Mouse (Mus musculus): Measurements from ENCODE around the gene Wnt4.

Gene Wnt4

DNA sequence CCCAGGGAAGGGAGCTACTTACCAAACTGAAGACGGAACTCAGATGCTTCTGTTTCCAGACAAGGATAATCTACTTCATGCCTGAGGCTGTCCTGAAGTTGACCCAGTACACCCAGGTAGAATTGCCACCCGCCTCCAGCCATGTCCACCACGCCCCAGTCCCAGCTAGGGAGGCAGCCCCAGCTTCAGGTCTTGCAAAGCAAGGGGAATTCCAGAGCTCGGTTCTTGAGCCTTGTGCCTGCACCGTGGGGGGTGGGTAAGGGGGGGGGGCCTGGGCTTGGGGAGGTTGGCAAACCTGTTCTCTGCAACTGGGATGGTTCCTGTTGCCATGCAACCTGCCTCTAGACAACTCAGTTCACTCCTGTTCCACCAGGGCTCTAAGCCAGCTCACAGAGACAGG is 2.1 kb downstream of the Wnt4 start:
- DNase-seq (ENCODE audit: low read depth, low spot score) = no peak

DNA sequence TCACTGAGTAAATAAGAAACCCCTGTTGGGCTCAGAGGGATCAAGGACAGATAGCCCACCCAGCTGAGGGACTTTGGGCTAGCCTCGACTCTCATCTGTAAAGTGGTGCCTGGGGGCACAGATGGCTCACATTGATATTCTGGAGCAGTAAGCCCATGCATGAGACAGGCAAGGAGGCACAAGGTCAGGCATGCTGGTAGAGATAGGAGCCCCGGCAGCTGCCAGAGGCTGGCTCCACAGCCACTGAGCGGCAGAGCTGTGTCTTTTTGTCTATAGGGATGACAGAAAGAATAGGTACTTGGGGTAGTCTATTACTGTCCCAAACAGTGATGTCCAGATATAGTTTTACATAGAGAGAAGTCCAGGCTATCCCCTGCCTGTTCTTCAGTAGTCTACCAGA is 4.0 kb downstream of the Wnt4 start:
- no peak for DNase-seq (ENCODE audit: low read depth, low spot score)

DNA sequence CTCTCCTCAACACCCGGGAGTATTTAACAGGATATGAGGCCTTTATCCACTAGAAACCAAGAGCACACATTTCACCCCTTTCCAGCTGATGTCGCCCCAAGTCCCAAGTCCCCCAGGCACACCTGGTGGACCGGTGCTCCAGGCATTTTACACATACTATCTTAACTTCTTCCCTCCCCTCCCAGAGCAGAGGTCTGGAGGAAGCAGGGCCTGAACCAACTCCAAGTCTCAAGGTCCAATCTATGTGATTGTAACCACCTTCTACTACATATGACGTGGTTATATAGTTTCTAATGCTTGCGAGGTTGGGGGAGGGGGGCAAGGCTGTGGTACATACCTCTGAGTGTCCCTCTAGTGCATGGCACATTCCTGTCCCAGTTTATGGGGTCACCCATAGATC is 4.8 kb downstream of the Wnt4 start:
- DNase-seq (ENCODE audit: low read depth, low spot score) = no peak

DNA sequence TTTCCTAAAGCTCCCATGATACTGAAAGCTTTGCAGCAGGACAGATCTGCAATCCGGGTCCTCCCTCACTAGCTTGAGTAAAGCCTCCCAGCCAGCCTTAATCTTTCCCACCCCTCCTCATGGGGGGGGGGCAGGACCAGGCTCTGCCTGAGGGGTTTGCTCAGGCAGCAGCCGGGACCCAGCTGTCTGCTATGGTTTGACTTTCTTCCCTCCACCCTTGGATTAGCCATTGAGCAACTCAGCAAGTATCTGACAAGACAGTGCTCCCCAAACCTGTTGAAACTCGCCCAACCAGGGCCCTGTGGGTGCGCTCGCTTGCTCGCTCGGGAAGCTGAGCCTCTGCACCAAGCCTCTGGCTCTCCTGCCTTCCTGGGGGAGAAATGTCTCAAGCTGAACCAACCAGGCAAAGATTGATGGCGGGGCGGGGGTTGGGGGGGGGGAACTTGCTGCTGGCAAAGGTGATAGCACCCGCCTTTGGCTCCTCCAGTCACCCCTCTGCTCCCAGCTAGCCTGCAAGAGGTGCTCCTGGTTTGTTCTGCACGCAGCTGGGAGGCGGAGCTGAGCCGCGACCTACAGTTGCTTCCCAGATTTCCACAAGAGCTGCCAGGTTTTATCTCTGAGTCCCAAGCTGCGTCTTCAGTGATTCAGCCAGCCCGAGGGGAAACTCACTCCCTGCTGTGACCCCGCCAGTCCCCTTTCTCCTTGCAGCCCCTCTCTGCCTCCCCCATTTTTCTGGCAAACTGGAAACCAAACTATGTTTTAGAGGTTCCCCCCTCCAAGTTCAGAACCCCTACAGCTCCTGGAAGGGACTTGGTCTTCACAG is 5.5 kb downstream of the Wnt4 start:
- DNase-seq (ENCODE audit: low read depth, low spot score) = no peak

DNA sequence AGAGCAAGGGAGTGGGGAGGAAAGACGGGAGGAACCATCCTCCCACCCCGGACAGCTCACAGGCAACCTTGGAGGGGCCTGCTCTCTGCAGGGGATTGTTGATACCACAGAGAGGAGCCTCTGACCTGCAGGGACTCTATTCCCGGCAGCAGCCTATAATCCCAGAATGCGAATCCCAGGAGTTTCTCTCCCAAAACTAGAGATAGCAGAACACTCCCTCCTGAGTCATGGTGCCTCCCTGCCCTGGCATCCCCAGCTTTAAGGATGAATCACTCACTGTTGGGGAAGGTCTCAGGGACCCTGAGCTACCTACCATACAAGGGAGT is 6.1 kb downstream of the Wnt4 start:
- DNase-seq (ENCODE audit: low read depth, low spot score) = no peak

DNA sequence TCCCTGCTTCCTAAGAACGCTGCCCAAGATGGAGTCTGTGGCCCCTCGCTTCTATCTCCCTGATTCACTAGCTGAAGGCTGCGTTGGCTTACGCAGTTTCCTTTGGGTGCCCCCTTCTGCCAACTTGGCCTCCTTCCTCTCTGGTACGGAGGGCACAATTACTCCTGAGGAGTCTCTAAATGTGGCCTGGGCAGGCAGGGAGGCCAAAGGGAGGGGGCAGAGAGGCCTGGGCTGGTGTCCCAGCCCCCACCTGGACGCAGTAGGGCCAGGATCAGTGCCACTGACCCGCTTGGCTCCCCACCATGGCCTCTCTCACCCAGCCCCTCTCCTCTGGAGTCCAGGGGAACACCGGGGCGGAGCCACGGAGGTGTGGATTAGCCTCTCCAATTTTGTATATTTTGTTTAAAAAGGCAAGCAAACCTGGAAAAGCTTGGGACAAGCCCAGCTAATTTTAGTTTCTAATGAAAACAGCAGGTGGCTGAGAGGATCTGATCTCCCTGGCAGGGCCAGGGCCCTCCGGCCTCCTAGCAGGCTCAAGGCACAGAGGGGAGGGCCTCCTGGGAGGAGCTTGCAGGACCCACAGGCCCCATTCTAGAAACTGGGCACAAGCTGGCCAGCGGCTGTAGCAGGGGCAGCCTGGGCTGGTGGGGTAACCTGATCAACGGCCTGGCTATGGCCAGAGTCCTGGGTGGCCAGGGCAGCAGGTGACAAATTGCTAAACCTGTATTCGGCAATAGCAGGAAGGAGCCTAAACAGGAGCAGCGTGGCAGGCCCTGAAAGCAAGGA is 8.8 kb downstream of the Wnt4 start:
- no peak for DNase-seq (ENCODE audit: low read depth, low spot score)

DNA sequence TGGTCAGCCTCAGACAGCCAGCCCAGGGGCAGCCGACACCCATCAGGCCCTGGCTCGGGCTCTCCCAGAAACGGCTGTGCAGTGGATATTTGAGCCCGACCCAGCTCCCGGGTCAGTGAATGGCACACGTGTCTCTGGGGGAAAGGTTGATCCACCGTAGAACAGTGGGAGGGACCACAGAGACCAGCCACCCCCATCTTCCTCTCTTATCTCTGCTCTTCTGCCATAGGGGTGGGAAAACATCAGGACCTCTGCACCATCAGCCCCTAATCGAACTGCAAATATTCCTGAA is 9.3 kb downstream of the Wnt4 start:
- DNase-seq (ENCODE audit: low read depth, low spot score) = no peak

DNA sequence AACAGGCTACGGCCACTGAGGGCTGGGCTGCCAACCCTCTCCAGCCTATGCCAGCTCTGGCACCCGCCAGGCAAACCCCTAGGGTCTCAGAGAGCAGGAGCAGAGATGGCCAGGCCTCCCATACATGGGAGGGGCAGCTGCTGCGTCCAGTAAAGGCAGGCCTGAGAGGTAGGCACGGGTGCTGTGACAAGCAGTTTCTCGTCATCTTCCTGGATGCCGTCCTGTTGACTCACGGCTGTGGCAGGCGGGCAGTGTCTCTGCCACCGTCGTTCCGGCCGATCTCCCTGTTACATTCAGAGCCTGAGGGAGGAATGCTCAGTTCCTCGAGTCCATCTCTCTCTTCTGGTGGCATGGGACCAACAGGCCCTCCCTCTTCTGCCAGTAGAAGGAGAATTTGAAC is 9.9 kb downstream of the Wnt4 start:
- DNase-seq (ENCODE audit: low read depth, low spot score) = no peak

DNA sequence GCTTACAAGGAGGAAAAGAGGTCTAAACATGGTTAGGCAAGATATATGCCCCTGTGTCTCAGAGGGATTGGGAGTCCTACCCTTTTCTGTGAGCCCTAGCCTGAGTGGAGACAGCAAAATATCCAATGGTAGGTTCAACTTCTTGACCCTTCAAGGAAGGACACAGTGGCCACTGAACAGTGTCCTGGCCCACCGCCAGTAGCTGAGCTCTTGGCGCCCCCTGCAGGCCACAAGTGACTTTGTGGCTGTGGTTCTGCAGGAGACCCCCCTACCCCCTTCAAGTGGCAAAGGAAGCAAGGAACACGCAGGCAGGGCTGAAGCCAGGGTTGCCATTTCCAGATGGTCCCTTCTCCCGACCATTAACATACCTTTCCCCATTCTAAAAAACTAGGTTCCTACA is 10.5 kb downstream of the Wnt4 start:
- no peak for DNase-seq (ENCODE audit: low read depth, low spot score)

DNA sequence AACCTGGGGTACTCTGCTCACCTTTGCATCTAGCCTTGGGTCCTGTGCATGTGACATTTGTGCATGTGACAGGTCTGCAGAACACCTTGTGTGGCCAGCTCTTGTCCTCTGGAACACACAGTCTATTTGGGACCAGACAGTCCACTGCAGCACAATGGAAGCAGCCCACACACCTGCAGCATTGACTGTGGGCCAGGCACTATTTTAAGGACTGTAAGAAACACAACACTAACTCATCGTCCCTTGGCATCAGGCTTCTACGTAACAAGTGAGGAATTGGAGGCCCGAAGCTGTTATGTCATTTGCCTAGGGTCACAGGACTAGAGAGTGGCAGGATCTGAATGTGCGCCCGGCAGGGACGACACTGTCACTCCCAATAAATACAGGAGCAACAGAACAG is 12.4 kb downstream of the Wnt4 start:
- no peak for DNase-seq (ENCODE audit: low read depth, low spot score)

DNA sequence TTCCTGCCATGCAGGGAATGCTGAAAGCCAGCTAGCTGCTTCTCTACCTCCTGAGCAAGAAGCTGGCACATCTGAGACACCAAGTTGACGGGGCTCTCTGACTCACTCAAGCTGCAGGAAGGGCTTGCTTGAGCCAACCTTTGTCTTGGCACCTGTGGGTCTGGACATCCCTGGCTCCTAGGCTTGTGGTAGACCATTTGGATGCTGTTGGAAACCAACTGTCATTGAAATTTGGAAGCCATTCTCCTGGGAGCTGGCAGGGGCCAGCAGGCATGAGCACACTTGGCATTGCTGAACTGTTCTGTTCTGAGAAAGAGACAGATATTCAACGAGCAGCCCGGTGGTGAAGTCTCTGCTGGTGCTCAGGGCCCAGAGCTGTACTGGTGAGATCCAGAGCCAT is 13.0 kb downstream of the Wnt4 start:
- DNase-seq (ENCODE audit: low read depth, low spot score) = no peak

DNA sequence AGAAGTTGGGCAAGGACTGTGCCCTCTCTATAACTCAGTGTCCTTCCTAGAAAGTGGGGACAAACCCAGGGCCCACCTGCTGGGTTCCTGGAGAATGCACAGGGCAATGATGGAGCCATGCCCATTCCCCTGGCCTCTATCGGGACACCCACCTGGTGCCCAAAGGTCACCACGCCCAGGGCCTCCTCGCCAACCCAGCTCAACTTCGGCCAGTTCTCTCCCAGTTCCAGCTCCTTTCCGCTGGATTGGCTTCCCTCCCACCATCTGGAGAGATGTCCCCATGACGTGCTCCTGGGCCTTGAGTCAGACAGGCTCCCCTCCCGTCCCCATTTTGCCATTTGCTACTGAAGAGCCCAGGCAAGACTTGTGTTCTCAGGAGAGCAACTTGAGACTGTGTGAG is 15.3 kb downstream of the Wnt4 start:
- DNase-seq (ENCODE audit: low read depth, low spot score) = no peak

DNA sequence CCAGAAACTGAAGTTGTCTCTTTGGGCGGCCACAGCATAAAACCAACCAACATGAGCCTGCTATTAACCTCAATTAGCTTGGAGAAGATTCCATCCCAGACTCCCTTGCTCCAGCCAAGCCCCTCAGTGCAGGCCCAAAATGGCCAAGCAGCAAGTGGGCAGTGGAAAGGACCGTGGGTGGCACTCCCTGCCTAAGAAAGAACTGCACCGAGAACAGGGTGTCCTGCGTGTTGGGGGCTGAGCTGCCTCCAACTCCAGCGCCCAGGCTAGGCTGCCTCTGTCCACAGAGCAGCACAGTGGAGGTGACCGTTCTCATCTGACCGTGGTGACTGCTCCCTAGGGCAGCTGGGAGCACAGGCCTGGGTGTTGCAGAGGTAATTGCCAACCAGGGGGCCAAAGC is 16.7 kb downstream of the Wnt4 start:
- no peak for DNase-seq (ENCODE audit: low read depth, low spot score)

DNA sequence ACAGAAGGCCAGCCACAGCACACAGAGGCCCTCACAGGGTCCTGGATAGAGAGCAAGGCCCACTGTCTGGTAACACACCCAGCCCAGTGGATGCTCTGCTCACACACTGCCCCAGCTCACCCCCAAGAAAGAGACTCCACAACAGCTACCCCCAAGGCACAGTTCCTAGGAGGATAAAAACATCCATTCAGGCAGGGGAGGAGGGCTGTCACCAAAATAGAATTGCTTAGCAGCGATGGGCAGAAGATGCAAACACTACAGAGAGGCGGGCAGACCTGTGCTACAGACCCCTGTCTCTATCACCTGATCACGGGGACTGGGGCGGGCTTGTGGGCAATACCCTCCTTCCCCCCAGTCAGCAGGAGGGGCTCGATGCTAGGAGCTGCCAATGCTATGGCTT is 17.2 kb downstream of the Wnt4 start:
- DNase-seq (ENCODE audit: low read depth, low spot score) = no peak

DNA sequence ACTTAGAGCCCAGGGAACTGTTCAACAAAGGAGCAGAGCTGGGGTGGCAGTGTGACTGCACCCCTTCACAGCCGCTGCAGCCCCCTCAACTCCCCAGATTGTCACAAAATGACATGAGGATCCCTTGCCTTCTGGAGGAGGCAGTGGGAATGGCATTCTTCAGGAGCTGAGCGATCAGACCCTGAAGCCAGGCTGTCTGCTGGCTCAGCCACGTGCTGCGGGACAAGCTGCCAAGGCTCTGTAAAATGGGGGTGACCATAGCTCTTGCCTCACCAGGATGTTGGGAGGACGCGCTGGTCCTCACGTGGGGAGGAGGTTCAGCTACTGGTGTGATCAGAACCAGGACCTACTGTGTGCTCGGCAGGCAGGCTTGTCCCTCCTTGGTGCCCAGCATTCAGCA is 17.7 kb downstream of the Wnt4 start:
- peak; percentile 65 for DNase-seq (ENCODE audit: low read depth, low spot score)

DNA sequence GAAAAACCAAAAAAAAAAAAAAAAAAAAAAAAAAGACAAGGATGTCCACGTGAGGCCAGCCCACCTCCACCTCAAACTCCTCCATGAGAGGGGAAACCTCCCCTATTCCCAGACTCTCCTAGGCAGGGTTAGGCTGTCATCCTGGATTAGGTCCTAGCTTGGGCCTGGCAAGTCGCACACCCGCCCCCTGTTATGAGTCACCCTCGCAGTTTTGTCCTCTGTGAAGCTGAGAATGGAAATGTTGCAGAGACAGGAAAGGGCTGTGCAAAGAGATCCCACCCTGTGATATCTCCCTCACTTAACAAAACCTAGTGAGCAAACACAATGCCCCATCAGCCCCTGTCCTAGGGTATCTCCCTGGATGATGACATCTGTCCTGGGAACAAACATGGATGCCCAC is 20.3 kb downstream of the Wnt4 start:
- DNase-seq (ENCODE audit: low read depth, low spot score) = peak; percentile 62

DNA sequence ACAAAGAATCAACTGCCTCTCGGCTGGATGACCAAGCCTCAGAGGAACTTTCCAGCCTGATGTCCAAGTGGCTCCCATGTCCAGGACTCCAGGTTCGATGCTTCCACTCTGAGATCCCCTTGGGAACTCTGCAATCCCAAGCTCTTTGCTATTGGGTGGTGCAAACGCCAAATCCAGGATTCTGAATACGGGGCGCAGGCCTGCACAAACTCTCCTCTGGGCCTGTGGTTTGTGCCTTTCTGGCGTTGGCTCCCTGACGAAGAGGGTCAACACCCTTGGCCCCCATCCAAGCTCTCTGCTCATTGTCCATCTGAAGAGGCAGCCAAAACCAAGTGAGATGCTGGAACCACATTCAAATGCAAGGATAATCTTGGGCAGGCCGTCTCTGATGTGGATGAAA is 21.1 kb downstream of the Wnt4 start:
- DNase-seq (ENCODE audit: low read depth, low spot score) = no peak

DNA sequence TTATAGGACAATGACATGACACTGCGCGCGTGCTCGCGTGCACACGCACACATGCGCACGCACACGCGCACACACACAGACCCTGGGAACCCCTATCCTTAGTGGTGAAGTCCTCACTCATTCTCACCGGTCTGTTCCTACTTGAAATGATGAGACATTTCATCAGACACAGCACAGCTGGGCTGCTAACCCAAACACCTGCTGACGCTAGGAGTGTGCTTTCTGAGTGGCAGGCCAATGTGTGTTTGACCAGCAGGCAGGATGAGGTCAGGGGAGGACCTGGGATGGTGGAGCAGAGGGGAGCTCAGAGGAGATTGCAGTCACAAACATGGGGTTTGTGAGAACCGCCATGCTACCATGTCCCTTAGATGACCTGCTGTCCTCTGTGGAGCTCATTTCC is 22.9 kb downstream of the Wnt4 start:
- DNase-seq (ENCODE audit: low read depth, low spot score) = no peak

DNA sequence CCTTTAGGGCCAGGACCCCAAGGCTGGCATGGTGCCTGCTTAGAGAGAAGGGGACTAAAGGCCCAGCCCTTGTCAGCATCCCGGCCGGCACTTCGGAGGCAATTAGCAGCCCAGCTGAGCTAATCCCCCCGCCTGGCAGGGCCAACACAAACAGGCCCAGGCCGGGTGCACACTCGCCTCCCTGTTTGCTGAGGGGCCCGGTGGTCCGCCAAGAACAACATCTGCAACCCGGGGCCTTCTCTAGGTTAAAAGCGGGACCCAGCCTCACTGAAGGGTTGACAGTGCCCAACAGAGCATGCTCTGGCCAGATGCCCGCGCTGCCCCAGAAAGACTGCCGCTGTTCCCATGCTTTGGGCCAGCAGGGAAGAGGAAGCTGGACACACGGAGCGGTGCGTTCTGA is 24.3 kb downstream of the Wnt4 start:
- no peak for DNase-seq (ENCODE audit: low read depth, low spot score)

DNA sequence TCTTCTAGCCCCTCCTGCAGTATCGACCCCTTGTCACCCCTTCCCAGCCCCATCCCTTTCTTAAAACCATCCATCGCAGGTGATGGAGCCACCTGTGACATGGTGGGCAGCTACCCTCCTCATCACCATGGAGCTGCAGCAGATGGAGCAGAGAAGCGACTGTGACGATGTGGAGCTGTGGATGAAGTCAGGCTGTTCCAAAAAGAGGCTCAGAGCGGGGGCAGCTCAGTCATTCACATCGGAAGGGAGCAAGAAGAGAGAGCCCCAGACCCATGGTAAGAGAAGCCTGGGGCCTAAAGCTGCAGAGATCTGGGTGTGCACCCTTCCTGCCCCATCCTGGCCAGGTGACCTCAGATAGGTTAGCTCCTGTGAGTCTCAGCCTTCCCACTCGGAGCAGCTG is 26.8 kb downstream of the Wnt4 start:
- no peak for DNase-seq (ENCODE audit: low read depth, low spot score)

DNA sequence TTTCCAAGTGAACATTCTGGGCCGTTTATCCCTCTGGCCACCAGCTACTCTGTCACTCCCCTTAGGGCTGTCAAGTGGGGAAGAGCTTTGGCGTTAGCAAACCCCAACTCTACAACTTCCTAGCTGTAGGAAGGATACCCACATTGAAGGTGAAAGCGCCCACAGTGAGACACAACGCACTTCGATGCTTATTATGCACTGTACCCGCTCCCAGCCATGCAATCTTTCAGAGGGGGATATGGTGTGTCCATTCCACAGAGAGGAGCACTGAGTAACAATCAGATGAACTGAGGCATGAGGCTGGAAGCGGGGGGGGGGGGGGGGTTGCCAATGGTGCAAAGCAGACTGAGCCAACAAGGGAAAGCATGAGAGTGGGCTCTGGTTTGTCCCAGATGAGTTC is 27.8 kb downstream of the Wnt4 start:
- DNase-seq (ENCODE audit: low read depth, low spot score) = no peak

DNA sequence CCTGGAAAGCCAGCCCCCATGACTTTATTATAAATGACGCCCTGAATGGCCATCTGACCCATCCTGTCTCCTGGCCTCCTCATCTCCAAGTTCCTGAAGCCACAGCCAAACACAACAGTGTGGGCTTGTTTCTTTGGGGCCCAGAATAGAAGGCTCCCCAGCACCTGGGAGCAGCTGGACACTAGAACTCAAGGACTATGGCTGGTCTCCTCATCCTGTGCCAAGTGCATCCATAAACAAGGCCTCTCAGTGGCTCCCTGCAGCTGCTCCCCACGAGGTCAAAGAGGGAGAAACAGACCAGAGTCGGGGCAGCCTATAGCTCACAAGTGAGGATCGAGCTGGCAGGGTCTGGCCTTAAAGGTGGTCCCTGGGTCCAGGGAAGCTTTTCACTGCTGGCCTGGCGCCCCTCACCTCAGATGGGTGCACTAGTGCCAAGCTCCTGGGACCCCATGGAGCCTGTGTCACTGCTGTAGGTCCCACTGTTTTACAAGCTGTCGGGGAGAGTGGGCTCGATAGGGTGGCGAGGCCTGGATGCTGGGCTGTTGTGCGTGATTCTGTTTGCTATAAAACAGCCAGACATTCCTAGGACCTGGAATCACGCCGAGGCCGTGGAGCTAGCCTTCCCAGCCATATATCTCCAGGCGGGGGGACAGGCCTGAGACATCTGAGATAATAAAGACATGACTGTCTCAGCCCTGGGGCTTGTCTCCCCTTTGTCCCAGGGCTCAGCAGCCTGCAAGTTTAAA is 28.7 kb downstream of the Wnt4 start:
- DNase-seq (ENCODE audit: low read depth, low spot score) = no peak

DNA sequence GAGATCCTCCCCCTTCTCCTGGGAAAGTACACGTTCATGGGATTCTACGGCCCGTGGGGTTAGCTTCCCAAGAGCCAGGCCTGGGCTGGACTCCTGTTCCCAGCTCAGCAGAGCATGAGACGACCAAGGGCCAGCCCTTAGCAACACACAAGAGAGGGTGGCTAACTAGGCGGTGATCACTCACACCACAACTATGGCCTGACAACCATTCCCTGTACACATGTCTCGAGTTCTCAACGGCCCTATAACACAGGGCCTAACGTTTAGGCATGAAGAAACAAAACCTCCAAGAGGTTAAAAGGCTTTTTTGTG is 29.2 kb downstream of the Wnt4 start:
- no peak for DNase-seq (ENCODE audit: low read depth, low spot score)

Data from telencephalon, adult 2 months (tissue).